Mouse (Mus musculus) embryonic stem cell, embryonic (primary cell): ENCODE results near the gene Kyat1.

ENCODE experiments used
- CTCF ChIA-PET, 4 experiments: fragments of 300-600 bp in 2 of 4; fragments of 350-600 bp in 2 of 4; sonication (Branson Sonifier 250); formaldehyde crosslinking; loops; one replicate each; lab custom pipeline; 2022; ENCODE audit warnings: inconsistent platforms in 2 of 4; lab: Charles Lee
- POLR2A ChIA-PET, 4 experiments: fragments of 300-600 bp in 2 of 4; fragments of 350-600 bp in 2 of 4; sonication (Branson Sonifier 250); formaldehyde crosslinking; loops; one replicate each; lab custom pipeline; 2022; ENCODE audit warnings: antibody characterized with exemption in 4 of 4, inconsistent platforms in 1 of 4; lab: Charles Lee

Gene Kyat1

GRCm38 (mm10) chr2:30199984-30200383 is 5.7 kb downstream of the Kyat1 start:
- POLR2A ChIA-PET = interaction anchor here in 3 of 4 experiments (0.6 to 2.4 kb wide), 6 partner anchors 10 to 573 kb away, joined by 3 to 8 read pairs (median 4); partner anchors contain the start of gene Spout1 (in 1 of the 3)
- CTCF ChIA-PET = no interaction called here

- ChIA-PET CTCF (interaction anchor here in 3 of 4 experiments (0.6 to 1.0 kb wide), 3 partner anchors 13 to 92 kb away, joined by 3 to 4 read pairs (median 3); no protein-coding TSS in a partner anchor), POLR2A (interaction anchor here in 2 of 4 experiments (0.6 to 3.0 kb wide), 5 partner anchors 8 to 380 kb away, joined by 3 to 26 read pairs (median 5); partner anchors contain the start of gene Spout1 (in 1 of the 2))
These were observed 7.6 kb downstream of the Kyat1 start for GRCm38 (mm10) chr2:30198021-30198420.

- ChIA-PET POLR2A (interaction anchor here (0.7 to 5.5 kb wide), 13 partner anchors 8 to 1562 kb away, joined by 3 to 33 read pairs (median 4); partner anchors contain the start of genes Kyat1 (in 3 of the 4), Lrrc8a (in 1 of the 4) and Spout1 (in 1 of the 4)), CTCF (interaction anchor here (0.7 to 3.6 kb wide), 5 partner anchors 8 to 616 kb away, joined by 3 to 13 read pairs (median 4); no protein-coding TSS in a partner anchor)
These were observed 11.0 kb downstream of the Kyat1 start for GRCm38 (mm10) chr2:30194656-30195055.

- POLR2A ChIA-PET = interaction anchor here (0.6 to 7.6 kb wide), 16 partner anchors 9 to 1065 kb away, joined by 3 to 102 read pairs (median 5); partner anchors contain the start of genes Spout1 (in 3 of the 4), Kyat1 (in 2 of the 4), Endog (in 1 of the 4) and Phyhd1 (in 1 of the 4)
- CTCF ChIA-PET = interaction anchor here in 3 of 4 experiments (0.7 to 3.6 kb wide), 4 partner anchors 11 to 20 kb away, joined by 3 to 13 read pairs (median 6); partner anchors contain the start of gene Kyat1 (in 1 of the 3)
These were observed 13.7 kb downstream of the Kyat1 start for GRCm38 (mm10) chr2:30191790-30192580.

GRCm38 (mm10) chr2:30185681-30186080 is 20.0 kb downstream of the Kyat1 start:
- ChIA-PET POLR2A (interaction anchor here in 2 of 4 experiments (0.6 to 7.6 kb wide), 36 partner anchors 8 to 288 kb away, joined by 3 to 102 read pairs (median 4); partner anchors contain the start of genes Endog (in 2 of the 2), Kyat1 (in 2 of the 2), Crat (in 1 of the 2) and Ier5l (in 1 of the 2)), CTCF (interaction anchor here in 3 of 4 experiments (0.5 to 2.4 kb wide), 6 partner anchors 10 to 310 kb away, joined by 3 to 8 read pairs (median 4); no protein-coding TSS in a partner anchor)

- ChIA-PET CTCF (interaction anchor here in 3 of 4 experiments (0.5 to 2.4 kb wide), 4 partner anchors 18 to 309 kb away, joined by 3 to 8 read pairs (median 4); no protein-coding TSS in a partner anchor), POLR2A (interaction anchor here in 2 of 4 experiments (0.6 to 7.6 kb wide), 33 partner anchors 8 to 289 kb away, joined by 3 to 102 read pairs (median 4); partner anchors contain the start of genes Endog (in 2 of the 2), Kyat1 (in 2 of the 2), Crat (in 1 of the 2) and Ier5l (in 1 of the 2))
These were observed 20.4 kb downstream of the Kyat1 start for GRCm38 (mm10) chr2:30185276-30185675.

GRCm38 (mm10) chr2:30183721-30184120 is 21.9 kb downstream of the Kyat1 start:
- ChIA-PET POLR2A (interaction anchor here in 3 of 4 experiments (0.6 to 3.7 kb wide), 31 partner anchors 9 to 315 kb away, joined by 3 to 23 read pairs (median 4); partner anchors contain the start of genes Endog (in 2 of the 3), Kyat1 (in 2 of the 3), Tbc1d13 (in 2 of the 3) and Cercam (in 1 of the 3)), CTCF (interaction anchor here in 2 of 4 experiments (0.8 to 1.1 kb wide), 3 partner anchors 19 to 28 kb away, joined by 3 read pairs; no protein-coding TSS in a partner anchor)

GRCm38 (mm10) chr2:30182424-30182823 is 23.2 kb downstream of the Kyat1 start:
- ChIA-PET POLR2A (interaction anchor here in 3 of 4 experiments (0.5 to 3.7 kb wide), 20 partner anchors 10 to 292 kb away, joined by 3 to 23 read pairs (median 5); partner anchors contain the start of genes Endog (in 2 of the 3), Kyat1 (in 2 of the 3), Lrrc8a (in 1 of the 3) and Tbc1d13 (in 1 of the 3)), CTCF (interaction anchor here in 2 of 4 experiments (0.6 to 1.0 kb wide), 4 partner anchors 15 to 105 kb away, joined by 3 to 8 read pairs (median 6); partner anchors contain the start of gene Pkn3 (in 1 of the 2))

GRCm38 (mm10) chr2:30178711-30179110 is 26.9 kb downstream of the Kyat1 start:
- POLR2A ChIA-PET = interaction anchor here in 3 of 4 experiments (0.6 to 10.3 kb wide), 69 partner anchors 8 to 358 kb away, joined by 3 to 102 read pairs (median 4); partner anchors contain the start of genes Kyat1 (in 3 of the 3), Phyhd1 (in 3 of the 3), Ier5l (in 2 of the 3) and Tbc1d13 (in 2 of the 3)
- CTCF ChIA-PET = interaction anchor here (0.7 to 2.1 kb wide), 18 partner anchors 12 to 185 kb away, joined by 3 to 19 read pairs (median 4); partner anchors contain the start of genes Kyat1 (in 1 of the 4), Lrrc8a (in 1 of the 4), Miga2 (in 1 of the 4) and Zdhhc12 (in 1 of the 4)

GRCm38 (mm10) chr2:30177700-30178675 is 27.7 kb downstream of the Kyat1 start, which contains the start of gene Spout1:
TSS of gene Spout1 (minus strand) at chr2:30178459.
- POLR2A ChIA-PET = interaction anchor here (0.6 to 10.3 kb wide), 76 partner anchors 9 to 1054 kb away, joined by 3 to 102 read pairs (median 4); partner anchors contain the start of genes Kyat1 (in 3 of the 4), Phyhd1 (in 3 of the 4), Ier5l (in 2 of the 4) and Tbc1d13 (in 2 of the 4)

GRCm38 (mm10) chr2:30176561-30176960 is 29.1 kb downstream of the Kyat1 start:
- ChIA-PET CTCF (interaction anchor here in 3 of 4 experiments (0.6 to 2.2 kb wide), 7 partner anchors 9 to 178 kb away, joined by 3 to 6 read pairs (median 3); no protein-coding TSS in a partner anchor), POLR2A (interaction anchor here in 3 of 4 experiments (0.6 to 10.3 kb wide), 12 partner anchors 11 to 1056 kb away, joined by 3 to 102 read pairs (median 6); partner anchors contain the start of genes Kyat1 (in 1 of the 3), Phyhd1 (in 1 of the 3) and Tbc1d13 (in 1 of the 3))

More at GRCm38 (mm10) chr2:30177700-30178675, 27.7 kb downstream of the Kyat1 start, which contains the start of gene Spout1:
- CTCF ChIA-PET = interaction anchor here (0.5 to 2.2 kb wide), 25 partner anchors 11 to 186 kb away, joined by 3 to 19 read pairs (median 4); partner anchors contain the start of genes Kyat1 (in 2 of the 4), Lrrc8a (in 1 of the 4), Miga2 (in 1 of the 4) and Zdhhc12 (in 1 of the 4)

GRCm38 (mm10) chr2:30175897-30176296 is 29.8 kb downstream of the Kyat1 start:
- ChIA-PET POLR2A (interaction anchor here in 2 of 4 experiments (0.9 to 10.3 kb wide), 15 partner anchors 9 to 88 kb away, joined by 3 to 102 read pairs (median 4); partner anchors contain the start of genes Kyat1 (in 2 of the 2) and Tbc1d13 (in 1 of the 2)), CTCF (interaction anchor here (0.6 to 2.2 kb wide), 8 partner anchors 9 to 125 kb away, joined by 3 to 6 read pairs (median 3); no protein-coding TSS in a partner anchor)

- CTCF ChIA-PET = interaction anchor here in 3 of 4 experiments (0.5 to 3.6 kb wide), 6 partner anchors 12 to 99 kb away, joined by 3 to 19 read pairs (median 4); partner anchors contain the start of gene Pkn3 (in 1 of the 3)
- POLR2A ChIA-PET = interaction anchor here in 3 of 4 experiments (0.6 to 10.3 kb wide), 31 partner anchors 9 to 190 kb away, joined by 3 to 102 read pairs (median 6); partner anchors contain the start of genes Kyat1 (in 2 of the 3), Tbc1d13 (in 2 of the 3), Miga2 (in 1 of the 3) and Phyhd1 (in 1 of the 3)
These were observed 32.0 kb downstream of the Kyat1 start for GRCm38 (mm10) chr2:30173541-30174240.

- ChIA-PET POLR2A (interaction anchor here (0.5 to 10.3 kb wide), 69 partner anchors 8 to 635 kb away, joined by 3 to 102 read pairs (median 5); partner anchors contain the start of genes Tbc1d13 (in 4 of the 4), Kyat1 (in 3 of the 4), Phyhd1 (in 2 of the 4) and Zdhhc12 (in 2 of the 4)), CTCF (interaction anchor here (0.6 to 3.6 kb wide), 10 partner anchors 10 to 233 kb away, joined by 3 to 19 read pairs (median 4); partner anchors contain the start of gene Kyat1 (in 1 of the 4))
These were observed 33.7 kb downstream of the Kyat1 start for GRCm38 (mm10) chr2:30171997-30172382.
